Mouse (Mus musculus): ENCODE measurements around the gene Rgs12.

Rgs12 gene

DNA sequence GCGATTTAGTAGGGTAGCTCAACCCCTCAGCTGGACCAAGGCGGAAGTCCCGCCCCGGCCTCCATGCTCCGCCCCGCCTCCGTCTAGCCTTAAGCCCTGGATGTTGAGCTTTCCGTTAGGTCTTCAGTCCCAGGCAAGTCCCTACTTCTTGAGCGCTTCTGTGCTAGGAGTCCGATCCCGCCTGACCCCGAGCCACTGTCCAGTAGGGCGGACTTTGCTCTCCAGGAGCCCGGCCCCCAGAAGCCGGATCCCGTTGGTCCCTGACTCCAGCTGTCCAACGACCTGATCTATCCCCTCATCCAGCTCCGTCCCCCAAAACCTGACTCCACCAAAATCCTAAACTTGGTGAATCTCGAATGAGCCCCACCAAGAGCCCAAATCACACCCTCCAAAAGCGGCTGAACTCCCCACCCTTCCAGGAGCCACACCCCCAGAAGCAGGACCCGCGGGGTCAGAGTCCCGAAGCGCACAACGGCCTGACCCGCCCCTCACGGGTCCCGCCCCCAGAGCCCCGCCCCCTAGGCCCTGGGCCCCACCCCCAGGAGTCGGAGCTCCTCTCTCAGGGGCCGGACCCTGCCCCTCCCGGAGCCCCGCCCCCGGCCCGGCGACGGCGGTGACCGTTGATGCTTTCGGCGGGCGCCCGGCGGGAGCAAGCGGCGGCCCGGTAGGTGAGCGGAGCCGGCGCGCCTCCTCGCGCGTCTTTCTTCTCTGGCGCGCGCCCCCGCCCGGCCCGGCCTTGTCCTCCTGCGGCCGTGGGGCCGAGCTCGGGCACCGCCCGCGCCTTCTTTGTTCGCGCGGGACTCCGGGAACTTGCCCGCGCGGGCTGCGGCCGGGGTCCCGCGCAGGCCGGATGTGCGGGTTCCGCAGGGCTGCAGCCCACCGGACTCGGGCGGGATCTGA is at the start of gene Rgs12:
Gene Rgs12, plus strand, starts transcription at position 585 of the 900 bp plus-strand sequence.
- peak; percentile 87 for DNase-seq (ENCODE audit: low read depth)

DNA sequence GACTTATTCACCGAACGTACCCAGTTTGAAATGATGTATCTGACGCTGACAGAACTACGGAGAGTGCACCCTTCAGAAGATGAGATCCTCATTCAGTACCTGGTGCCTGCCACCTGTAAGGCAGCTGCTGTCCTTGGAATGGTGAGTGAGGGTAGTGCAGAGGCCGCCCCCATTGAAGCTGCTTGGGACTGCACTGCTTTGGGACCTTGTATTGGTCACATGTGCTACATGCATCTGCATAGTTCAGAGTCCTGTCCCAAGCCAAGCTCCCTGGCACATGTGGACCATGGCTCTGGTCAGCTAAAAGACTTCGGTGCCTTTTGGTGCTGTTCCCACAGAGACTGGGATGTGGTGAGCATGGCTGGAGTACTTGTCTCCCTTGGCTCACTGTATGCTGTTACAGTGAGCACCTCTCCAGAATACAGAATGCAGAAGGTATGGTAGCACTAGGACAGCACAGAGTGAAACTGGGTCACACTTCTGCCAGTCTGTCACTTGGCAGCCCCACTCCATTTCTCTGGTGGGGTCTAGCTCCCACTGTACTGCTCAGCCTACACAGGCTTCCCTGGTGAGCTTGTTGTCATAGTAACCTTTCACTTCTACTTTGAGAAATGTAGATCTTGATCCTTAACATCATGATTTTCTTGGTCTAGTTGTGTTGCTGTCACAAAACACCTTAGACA is 49.3 kb upstream of the Rgs12 start:
- no peak for DNase-seq (ENCODE audit: low read depth)

DNA sequence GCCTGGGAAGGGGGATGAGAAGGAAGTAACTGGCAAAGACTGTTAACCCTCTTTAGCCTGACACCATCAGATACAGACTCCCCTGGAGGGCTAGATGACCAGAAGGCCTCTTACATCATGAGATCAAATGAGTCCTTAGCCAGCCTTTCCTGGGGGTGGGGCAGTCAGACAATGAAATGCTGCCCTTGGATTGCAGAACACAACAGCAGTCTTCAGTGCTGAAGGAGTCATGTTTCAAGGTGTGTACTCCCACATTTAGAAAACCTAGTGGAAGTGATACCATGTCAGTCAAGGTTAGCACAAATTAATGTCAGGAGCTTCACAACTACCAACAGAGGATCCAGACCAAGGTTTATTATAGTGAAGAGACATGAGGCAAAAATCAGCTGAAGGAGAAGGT is 46.9 kb upstream of the Rgs12 start:
- no peak for DNase-seq (ENCODE audit: low read depth)

DNA sequence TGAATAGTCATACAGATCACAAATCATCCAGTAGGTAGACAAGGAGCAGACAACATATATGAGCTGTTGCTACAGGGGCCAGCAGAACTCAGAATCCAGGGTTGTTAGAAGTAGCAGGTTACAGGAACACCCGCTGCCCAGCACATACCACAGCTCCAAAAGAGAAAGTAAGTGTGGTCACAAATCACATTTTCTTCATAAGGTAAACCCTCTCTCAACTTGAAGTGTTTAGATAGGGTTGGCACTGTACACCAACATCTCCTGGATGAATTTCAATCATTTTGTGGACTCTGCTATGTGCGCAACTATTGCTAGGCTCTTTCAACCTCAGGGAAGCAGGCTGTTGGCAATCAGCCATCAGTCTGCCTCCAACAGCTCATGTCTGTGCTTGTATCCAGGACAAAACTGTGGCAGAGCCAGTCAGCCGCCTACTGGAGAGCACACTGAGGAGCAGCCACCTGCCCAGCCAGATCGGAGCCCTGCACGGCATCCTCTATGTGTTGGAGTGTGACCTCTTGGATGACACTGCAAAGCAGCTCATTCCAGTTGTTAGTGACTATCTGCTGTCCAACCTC is 46.3 kb upstream of the Rgs12 start:
- DNase-seq (ENCODE audit: low read depth): peak; percentile 58

DNA sequence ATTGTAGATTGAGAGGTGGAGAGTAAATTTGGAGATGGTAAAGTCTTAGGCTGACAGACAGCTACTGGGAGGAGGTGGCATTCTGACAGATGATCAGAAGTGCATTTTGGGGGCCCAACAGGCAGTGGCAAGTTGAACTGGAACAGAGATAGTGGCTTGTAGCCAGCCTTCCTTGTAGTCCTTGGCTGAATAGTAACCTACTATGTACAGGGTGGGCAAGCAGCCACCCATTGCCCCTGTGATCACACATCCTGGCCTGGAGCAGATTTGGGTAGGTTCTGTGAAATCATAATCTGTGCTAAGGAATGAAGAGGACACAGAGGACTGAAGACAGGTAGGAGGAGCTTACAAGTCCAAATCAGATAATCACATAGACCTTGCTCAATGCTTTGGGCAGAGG is 44.8 kb upstream of the Rgs12 start:
- no peak for DNase-seq (ENCODE audit: low read depth)

DNA sequence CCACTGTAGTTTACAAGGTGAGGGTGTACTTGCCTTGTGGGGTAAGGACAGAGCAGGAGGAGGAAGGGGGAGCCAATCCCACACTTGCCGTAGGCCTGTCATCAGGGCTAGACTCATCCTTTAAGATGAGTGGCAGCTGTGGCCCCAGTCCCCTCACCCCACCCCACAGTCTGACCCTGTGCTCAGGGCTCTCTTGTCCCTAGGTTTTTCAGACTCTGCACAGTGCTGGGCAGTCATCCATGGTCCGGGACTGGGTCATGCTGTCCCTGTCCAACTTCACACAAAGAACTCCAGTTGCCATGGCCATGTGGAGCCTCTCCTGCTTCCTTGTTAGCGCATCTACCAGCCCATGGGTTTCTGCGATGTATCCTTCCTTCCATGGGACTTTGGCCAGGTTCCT is 42.0 kb upstream of the Rgs12 start:
- DNase-seq (ENCODE audit: low read depth): no peak

DNA sequence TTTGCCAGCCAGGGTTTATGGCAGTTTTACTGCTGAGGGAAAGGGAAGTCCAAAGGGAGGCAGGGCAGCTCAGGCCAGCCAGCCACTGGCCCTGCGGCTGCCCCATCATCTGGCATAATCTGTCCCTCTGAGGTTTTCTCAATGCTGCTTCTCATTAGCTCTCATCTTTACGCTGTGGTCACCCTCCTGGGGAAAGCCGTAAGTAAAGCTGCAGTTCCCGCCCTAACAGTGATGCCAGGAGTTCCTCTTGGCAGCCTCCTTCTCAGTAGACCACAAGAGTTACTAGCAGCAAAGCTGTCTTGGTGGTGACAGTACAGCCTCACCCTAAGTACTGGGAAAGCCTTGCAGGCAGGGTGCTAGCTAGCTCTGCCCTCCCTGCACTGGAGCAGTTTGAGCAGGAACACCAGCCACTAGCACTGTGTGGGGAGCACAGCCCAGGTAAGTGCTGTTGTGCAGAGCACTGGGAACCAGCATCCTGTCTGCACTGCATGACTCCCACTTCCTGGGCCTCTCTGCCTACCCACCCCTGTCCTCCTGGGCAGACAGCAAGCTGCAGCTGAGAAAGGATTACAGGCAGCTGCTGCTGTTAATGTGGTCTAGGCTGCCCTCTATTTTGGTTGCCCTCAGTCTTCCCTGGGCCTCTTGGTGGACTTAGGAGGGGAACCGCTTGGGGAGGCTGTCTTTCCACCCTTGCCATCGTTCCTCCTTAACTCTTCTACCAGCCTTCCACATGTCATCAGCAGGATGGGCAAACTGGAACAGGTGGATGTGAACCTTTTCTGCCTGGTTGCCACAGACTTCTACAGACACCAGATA is 41.1 kb upstream of the Rgs12 start, which contains the start of gene Msantd1:
Gene Msantd1, plus strand, starts transcription at position 103 of the 816 bp plus-strand sequence.
- peak; percentile 39 for DNase-seq (ENCODE audit: low read depth)

DNA sequence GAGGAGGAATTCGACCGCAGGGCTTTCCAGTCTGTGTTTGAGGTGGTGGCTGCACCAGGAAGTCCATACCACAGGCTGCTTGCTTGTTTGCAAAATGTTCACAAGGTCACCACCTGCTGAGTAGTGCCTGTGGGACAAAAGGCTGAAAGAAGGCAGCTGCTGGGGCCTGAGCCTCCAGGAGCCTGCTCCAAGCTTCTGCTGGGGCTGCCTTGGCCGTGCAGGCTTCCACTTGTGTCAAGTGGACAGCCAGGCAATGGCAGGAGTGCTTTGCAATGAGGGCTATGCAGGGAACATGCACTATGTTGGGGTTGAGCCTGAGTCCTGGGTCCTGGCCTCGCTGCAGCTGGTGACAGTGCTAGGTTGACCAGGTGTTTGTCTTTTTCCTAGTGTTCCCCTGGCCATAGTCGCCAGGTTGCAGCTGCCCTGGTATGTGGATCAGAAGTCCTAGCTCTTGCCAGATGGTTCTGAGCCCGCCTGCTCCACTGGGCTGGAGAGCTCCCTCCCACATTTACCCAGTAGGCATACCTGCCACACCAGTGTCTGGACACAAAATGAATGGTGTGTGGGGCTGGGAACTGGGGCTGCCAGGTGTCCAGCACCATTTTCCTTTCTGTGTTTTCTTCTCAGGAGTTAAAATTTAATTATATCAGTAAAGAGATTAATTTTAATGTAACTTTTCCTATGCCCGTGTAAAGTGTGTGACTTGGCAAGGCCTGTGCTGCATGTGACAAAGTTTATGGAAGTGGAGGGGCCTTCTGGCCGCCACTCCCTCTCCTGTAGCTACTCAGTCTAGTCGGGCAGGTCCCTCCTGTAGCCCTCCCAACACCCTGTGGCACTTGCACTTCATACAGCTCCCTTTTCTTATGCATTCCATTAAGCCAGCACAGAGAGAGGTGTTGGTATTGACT is 40.3 kb upstream of the Rgs12 start:
- no peak for DNase-seq (ENCODE audit: low read depth)

DNA sequence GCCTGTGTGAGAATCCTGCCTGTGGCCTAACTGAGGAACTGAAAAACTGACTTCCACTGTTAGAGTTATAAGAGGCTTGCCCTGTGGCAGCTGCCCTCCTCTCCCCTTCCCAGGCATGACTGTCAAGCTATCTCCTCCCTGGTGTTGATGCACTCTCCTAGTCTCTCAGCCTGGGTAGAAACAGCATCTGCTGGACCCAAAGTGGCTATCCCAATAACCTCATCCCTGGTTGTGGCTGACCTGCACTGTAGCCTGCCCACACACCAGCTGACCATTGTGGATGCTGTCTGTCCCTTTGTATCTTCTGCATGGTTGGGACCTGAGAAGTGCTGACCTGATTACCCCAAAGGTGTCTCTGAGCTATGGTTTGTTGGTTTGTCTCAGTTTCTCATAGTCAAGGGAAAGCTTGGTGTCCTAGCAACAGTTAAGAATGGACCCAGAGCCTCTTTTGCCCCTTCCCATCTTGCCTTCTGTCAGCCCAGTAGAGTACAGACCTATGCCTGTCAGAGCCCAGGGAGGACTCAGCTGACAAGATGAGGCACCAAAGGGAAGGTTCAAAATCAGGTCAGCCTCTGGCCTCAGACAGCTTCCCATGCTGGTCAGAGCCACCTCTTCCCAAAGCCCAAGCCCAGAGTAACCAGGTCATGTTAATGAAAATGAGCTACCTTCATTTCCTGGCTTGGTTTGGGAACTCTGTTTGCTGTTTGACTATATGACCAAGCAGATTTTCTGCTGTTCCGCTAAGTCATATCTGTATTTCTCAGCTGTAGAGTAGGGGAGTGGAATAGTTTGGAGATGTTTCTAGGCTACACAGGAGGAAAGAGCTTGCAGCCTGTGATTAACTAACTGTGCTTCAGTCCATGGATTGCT is 39.4 kb upstream of the Rgs12 start:
- no peak for DNase-seq (ENCODE audit: low read depth)

DNA sequence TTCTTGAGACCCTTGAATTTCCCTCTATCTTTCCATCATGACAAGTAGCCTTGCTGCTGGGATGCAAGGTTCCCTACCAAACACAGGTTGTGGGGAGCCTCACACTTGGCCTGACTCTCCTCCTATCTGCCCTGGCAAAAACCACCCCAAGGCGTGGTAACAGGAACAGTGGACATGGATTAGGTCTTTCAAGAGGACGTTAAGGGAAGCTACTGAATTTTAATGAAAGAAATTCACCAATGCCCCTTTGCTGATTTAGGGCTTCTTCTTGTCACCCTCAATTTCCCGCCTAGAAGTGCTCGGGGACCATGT is 38.8 kb upstream of the Rgs12 start:
- DNase-seq (ENCODE audit: low read depth): no peak

DNA sequence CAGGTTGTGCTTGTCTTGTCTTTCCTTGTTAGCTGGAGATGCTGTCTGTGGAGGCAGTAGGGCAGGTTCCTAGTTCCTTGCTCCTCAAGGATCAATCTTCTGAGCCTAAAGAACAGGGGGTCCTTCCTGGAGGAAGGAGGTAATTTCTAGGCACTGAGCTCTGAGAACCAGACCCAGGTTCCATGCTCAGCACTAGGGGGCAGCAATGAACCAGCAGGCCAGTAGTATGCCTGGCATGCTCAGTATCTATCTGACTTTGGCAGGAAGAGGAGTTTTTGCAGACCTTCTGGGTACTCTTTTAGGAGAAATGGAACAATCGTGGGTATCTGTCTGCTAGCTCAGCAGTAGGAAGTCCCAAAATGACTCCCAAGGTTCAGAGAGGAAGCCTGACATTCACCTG is 33.4 kb upstream of the Rgs12 start:
- peak; percentile 83 for DNase-seq (ENCODE audit: low read depth)

DNA sequence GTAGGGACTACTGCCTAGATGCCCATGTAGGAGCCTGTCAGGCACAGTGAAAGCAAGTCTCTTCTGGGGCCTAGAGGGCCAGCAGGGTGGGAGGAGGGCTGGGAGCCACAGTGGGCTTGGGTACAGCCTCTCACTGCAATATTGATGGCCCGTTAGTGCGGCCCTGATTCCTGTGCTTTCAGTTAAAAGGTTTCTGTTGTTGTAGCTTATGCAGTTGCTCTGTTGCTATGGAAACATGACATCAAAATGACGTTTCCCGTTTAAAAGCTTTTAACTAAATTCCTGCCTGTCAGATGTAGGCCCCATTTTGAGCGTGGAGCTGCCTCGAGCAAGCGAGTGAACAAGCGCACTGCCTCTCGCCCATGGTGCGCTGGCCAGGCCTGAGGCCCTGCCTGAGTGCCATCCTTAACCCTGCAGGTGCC is 32.0 kb upstream of the Rgs12 start:
- no peak for DNase-seq (ENCODE audit: low read depth)

DNA sequence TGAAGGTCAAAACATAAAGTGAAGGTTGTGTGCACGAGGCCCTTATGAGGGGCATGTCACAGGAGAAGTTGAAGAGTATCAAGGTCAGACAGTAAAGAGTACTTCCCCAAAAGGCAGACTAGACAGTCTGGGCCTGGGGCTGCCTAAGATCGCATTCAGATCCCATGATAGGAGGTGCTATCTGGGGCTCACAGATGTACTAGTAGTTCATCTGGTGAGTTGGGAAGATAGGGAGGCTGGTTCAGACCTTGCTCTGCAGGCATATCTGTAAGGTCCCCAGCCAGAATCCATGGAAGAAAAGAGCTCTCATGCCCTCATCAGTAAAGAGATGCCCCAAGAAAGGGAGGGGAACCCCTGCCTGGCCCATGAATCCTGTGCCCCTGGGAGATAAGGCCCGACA is 30.5 kb upstream of the Rgs12 start:
- no peak for DNase-seq (ENCODE audit: low read depth)

DNA sequence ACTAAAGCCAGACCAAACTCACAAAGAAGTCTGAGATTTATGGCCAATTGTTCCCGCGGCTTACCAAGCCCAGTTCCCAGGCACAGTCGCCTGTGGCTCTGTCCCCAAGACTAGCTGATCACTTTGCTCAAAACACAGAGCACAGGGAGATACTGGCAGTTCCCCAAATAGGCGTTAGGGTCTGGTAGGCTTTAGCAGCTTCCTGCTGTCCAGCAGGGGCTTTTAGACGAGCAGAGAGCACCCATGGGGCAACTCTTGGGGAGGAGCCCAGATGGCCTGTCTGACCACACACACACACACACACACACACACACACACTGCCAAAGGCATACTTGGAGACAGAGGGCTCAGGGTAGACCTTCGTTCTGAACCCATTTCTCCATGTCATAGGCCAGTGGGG is 26.7 kb upstream of the Rgs12 start:
- DNase-seq (ENCODE audit: low read depth): no peak

DNA sequence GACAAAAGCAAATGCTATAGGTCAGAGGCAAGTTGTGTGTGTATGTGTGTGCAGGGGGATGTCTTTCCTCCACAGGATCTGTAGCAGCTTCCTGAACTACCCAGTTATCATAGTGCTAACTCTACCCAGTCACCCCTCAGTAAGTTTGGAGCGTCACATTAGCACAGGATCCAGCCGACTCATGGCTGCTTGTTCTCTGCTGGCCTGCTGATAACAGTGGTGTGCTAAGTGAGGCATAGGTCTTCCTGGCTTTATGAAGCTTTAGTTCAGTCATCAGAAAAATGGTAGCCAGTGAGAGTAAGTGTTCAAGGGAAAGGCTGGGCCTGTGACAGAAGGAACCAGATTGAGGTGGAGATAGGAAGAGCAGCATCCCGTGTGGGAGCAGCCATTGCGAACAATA is 25.3 kb upstream of the Rgs12 start:
- no peak for DNase-seq (ENCODE audit: low read depth)

DNA sequence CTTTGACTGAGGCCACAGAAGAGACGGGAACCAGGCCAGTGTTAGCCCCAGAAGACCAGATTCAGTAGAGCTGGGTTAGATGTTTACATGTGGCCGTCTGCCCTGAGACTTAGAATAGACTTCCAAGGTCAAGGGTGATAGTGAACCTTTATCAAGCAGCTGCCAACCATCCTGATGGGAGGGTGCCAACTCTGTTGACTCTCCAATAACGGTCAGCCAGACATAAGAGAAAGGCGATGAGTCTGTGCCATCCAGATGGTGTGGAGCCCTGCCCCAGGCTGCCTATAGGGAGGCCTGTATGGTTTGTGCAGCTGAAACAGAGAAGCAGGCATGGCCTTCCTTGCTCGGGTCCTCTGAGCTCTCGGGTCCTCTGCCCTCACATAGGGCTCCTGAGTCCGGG is 24.7 kb upstream of the Rgs12 start:
- DNase-seq (ENCODE audit: low read depth): no peak

DNA sequence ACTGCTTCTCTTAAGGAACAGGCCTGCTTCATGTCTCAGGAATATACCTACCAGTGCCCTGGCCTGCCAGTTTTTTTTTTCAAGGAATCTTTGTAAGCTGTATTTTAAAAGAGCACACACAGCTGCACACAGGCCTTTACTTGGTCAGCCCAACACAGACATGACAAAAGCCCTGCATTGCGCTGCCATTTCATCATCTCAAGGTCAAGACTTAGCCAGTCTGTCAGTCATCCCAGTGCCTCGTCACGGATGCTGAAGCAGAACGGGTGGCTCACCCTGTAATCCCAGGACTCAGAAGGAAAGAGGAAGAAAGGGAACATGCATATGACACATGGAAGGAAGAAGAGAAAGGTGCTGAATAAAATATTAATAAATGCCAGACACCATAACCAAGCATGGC is 21.6 kb upstream of the Rgs12 start:
- DNase-seq (ENCODE audit: low read depth): peak; percentile 14

DNA sequence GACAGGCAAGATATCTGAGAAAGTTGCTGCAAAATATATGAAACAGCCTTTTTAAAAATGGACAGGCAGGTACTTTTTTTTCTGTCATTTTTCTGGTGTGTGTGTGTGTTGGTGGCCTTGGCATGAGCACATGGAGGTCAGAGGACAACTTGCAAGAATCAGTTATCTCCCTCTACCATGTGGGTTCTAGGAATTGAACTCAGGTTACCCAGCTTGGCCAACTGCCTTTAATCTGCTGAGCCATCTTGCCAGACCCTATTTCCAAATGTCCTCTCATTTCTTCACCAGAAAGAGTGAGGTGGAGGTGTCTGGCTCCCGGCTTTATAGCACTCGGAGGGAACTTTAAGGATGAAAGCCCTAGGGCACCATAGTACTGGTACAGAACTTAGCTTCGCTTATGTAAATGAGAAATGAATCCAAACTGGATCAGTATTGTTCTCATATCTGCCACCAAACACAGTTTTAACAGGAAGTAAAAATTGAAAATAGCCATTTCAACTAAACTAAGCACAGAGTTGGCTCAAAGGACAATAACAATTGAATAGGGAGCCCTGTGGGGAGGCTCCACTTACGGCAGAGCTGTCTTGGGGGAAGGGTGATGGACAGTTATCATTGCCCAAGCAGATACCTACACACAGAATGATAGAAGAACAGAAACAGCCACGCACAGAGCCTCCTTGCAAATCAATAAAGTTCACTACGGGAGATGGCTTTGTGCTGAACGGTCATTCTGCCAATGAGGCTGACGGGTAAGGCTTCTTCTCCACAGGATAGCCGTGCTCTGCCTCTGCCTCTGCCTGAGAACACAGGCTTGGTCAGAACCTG is 18.9 kb upstream of the Rgs12 start:
- no peak for DNase-seq (ENCODE audit: low read depth)

DNA sequence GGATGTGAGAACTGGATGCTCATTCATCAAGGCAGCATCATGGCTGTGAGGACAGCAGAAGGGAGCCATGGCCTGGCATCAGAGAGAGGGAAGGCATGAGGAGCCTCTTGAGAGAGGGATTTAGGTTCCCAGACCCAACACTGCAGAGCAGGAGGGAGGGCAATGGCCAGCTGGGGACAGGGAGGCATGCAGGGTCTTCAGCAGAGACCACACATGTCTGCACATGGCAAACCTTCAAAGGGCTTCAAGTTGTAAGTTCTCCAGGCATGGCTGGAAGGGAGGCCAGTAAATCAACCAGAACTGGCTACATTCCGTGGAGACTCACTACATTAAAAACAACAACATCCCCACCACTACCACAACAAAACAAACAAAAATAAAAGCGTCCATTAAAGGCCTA is 18.2 kb upstream of the Rgs12 start:
- no peak for DNase-seq (ENCODE audit: low read depth)

Measured in NIH3T3 (cell line).